Mouse (Mus musculus): ENCODE measurements at regions not wholly inside any gene's neighbourhood (a gene's known extent, or its start where the extent isn't known, plus 50 kb on each side); places are given as distances from the start of the nearest gene placed in this dataset.

DNA sequence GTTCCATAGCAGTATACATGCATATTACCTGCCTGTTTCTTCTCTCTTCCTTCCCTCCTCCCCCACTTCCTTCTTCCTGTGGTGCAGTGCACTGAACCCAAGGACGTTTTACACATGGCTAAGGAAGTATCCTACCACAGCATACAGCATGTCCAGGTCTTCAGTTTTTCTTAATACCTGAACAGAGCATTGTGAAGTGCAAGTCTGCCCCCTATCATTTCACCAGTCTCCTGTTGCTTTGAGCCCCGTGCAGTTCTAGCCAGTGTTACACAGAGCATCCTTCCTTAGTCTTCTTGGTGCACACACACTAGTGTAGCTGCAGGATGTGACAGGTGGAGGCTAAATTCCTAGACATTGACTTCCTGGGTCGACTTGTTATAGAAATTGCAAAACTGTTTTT lies 53.7 kb upstream of the Foxb1 start:
- no peak overlapping the region for H3K4me3 ChIP-seq (ENCODE audit: low read length)
- H3K27me3 ChIP-seq (replicated peaks; ENCODE audit: control insufficient read depth, insufficient read depth, low read length) = no peaks in the 10 kb centered on the region; the same call in 1 of the 2 replicates
- no peak overlapping the region for H3K27ac ChIP-seq (ENCODE audit: low read depth, low read length)
- no peaks in the 10 kb centered on the region for H3K36me3 ChIP-seq (ENCODE audit: control insufficient read depth, insufficient read depth, low read length)
- H3K4me1 ChIP-seq (ENCODE audit: control insufficient read depth, insufficient read depth, low read depth, low read length) = no peaks in the 10 kb centered on the region
- no peak overlapping the region for H3K9ac ChIP-seq (ENCODE audit: low read depth, low read length)
- ATAC-seq = no peak
- no peak overlapping the region for H3K4me2 ChIP-seq (ENCODE audit: low read length)
- WGBS = 67% methylated on average over 3 of the region's 3 CpGs
- no peaks in the 10 kb centered on the region for H3K9me3 ChIP-seq (ENCODE audit: control insufficient read depth, low read length)

DNA sequence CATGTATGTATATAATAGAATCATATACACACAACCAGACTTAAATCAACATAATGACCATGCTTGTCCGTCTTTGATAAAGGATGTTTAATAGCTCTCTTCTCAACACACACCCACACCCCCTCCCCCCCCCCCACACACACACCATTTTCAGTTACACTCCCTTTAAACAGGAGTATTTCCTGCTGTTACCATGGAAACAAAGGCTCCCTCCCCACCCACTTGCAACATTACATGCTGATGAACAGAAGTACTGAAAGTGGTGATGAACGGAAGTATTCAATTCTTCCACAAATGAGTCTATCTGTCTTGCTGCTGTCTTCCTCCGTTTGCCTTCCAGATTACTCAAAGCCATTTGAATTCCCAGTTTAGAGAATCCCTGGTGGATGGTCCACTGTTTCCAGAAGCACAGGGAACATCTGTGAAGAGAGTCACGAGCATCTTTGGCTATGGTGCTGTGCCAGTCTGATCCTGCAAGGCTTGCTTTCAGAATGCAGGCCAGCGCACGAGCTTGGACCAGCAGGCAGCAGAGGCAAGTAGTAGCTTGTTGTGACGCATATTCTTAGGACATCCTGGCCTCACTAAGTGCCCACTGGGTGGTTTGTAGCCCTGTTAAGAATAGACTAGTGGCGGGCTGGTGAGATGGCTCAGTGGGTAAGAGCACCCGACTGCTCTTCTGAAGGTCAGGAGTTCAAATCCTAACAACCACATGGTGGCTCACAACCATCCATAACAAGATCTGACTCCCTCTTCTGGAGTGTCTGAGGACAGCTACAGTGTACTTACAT lies 62.6 kb upstream of the Foxb1 start:
- WGBS = 67% methylated on average over 9 of the region's 9 CpGs

DNA sequence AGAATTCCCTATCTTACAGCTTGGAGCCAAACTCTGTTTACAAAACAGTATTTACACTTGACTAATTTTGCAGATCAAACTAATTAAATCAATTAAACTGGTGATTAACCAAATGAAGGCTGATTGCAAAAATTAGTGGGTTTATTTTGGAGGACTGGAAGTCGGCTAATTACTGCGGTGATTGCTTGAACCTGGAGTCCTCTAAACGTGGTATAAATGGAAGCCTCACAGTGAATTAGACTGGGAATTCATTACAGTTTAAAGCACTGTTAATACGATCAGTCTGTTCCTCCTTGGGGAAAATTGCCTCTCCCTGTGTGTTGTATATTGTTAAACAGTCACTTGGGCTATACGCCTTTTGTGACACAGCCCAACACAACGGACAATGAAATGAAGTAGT lies 67.7 kb upstream of the Foxb1 start:
- Histone ChIP-seq H3K4me2 (ENCODE audit: low read length) (no peak overlapping the region), H3K9ac (ENCODE audit: low read depth, low read length) (no peak overlapping the region), H3K36me3 (ENCODE audit: control insufficient read depth, insufficient read depth, low read length) (no peaks in the 10 kb centered on the region), H3K27ac (ENCODE audit: low read depth, low read length) (no peak overlapping the region), H3K27me3 (replicated peaks; ENCODE audit: control insufficient read depth, insufficient read depth, low read length) (peaks cover 3% of the 10 kb centered on the region; the same call in 1 of the 2 replicates), H3K4me1 (ENCODE audit: control insufficient read depth, insufficient read depth, low read depth, low read length) (no peaks in the 10 kb centered on the region; the same call in 1 of the 2 replicates), H3K9me3 (ENCODE audit: control insufficient read depth, low read length) (no peaks in the 10 kb centered on the region), H3K4me3 (ENCODE audit: low read length) (no peak overlapping the region)
- WGBS = 45% methylated on average over 6 of the region's 6 CpGs
- no peak for ATAC-seq

More for the DNA sequence above, 62.6 kb upstream of the Foxb1 start:
- H3K36me3 ChIP-seq (ENCODE audit: control insufficient read depth, insufficient read depth, low read length) = no peaks in the 10 kb centered on the region
- H3K9me3 ChIP-seq (ENCODE audit: control insufficient read depth, low read length) = no peaks in the 10 kb centered on the region
- H3K4me1 ChIP-seq (ENCODE audit: control insufficient read depth, insufficient read depth, low read depth, low read length) = no peaks in the 10 kb centered on the region
- no peak overlapping the region for H3K4me3 ChIP-seq (ENCODE audit: low read length)
- no peak overlapping the region for H3K9ac ChIP-seq (ENCODE audit: low read depth, low read length)
- no peak overlapping the region for H3K27ac ChIP-seq (ENCODE audit: low read depth, low read length)
- no peak overlapping the region for H3K4me2 ChIP-seq (ENCODE audit: low read length)
- no peak for ATAC-seq
- H3K27me3 ChIP-seq (replicated peaks; ENCODE audit: control insufficient read depth, insufficient read depth, low read length) = no peaks in the 10 kb centered on the region; the same call in 1 of the 2 replicates

DNA sequence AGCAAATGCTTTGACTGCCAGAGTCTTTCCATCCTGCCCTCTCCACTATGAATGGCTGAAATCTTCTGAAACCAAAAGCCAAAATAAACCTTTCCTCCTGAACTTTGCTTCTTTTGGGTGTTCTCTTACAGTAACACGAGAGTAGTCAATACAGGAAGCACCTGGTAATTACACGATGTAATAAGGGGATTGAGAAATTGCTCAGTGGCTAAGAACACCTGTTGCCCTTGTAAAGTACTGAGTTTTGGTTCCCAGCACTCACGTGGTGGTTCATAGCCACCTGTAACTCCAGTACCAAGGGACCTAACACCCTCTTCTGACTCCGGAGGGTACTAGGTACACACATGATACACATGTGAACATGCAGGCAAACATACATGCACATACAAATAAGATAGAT lies 74.7 kb upstream of the Foxb1 start:
- no peaks in the 10 kb centered on the region for H3K9me3 ChIP-seq (ENCODE audit: control insufficient read depth, low read length)
- no peaks in the 10 kb centered on the region for H3K4me1 ChIP-seq (ENCODE audit: control insufficient read depth, insufficient read depth, low read depth, low read length)
- no peak for ATAC-seq
- peaks cover 7% of the 10 kb centered on the region; the same call in 1 of the 2 replicates for H3K27me3 ChIP-seq (replicated peaks; ENCODE audit: control insufficient read depth, insufficient read depth, low read length)
- no peaks in the 10 kb centered on the region for H3K36me3 ChIP-seq (ENCODE audit: control insufficient read depth, insufficient read depth, low read length)
- no peak overlapping the region for H3K4me3 ChIP-seq (ENCODE audit: low read length)
- no peak overlapping the region for H3K4me2 ChIP-seq (ENCODE audit: low read length)
- 80% methylated on average over 4 of the region's 4 CpGs for WGBS
- no peak overlapping the region for H3K9ac ChIP-seq (ENCODE audit: low read depth, low read length)
- no peak overlapping the region for H3K27ac ChIP-seq (ENCODE audit: low read depth, low read length)

DNA sequence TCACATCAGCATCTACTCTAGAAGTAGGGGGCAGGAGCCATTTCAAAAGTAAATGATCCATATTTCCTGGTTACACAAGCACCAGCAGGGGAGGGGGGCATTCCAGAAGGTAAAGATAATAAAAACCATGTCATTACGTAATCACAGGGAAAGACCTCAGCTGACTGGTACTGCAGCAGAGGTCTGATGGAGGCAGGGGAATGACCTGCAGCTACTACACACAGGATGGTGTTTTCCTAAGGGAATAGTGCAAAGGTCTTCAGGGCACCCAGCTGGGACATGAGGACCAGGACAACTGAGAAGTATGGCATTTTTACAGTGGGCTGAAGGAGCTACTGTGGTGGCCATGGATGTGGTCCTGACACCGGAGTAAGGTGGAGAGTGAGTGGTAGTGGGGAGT lies 78.5 kb upstream of the Foxb1 start:
- Histone ChIP-seq H3K4me2 (ENCODE audit: low read length) (no peak overlapping the region), H3K27ac (ENCODE audit: low read depth, low read length) (no peak overlapping the region), H3K4me1 (ENCODE audit: control insufficient read depth, insufficient read depth, low read depth, low read length) (no peaks in the 10 kb centered on the region), H3K4me3 (ENCODE audit: low read length) (no peak overlapping the region), H3K36me3 (ENCODE audit: control insufficient read depth, insufficient read depth, low read length) (no peaks in the 10 kb centered on the region), H3K9ac (ENCODE audit: low read depth, low read length) (no peak overlapping the region), H3K27me3 (replicated peaks; ENCODE audit: control insufficient read depth, insufficient read depth, low read length) (peaks cover 14% of the 10 kb centered on the region), H3K9me3 (ENCODE audit: control insufficient read depth, low read length) (no peaks in the 10 kb centered on the region)
- no peak for ATAC-seq
- 76% methylated on average over 2 of the region's 2 CpGs for WGBS

DNA sequence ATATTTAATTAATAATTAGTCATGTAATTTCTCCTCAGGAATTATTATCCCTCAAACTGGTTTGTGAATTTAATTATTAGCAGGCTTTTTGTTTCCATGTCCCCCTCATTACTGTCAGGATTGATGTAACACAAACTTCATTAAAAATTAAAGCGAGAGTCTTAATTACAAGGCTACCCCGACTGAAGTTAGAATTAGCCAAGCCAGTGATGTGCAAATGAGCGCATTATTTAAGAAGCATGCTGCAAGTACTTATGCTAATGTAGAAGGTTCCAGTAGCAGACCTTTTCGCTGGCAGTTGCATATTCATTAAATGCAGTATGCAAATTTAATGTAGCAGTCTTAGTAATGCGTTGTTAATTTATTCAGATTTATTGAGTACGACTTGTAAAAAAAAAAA lies 84.0 kb upstream of the Foxb1 start:
- 17% methylated on average over 6 of the region's 6 CpGs for WGBS
- 0 out of 2 replicates have a peak, but pooled peaks have one; percentile 20 for ATAC-seq
- H3K4me2 ChIP-seq (ENCODE audit: low read length) = no peak overlapping the region
- H3K9ac ChIP-seq (ENCODE audit: low read depth, low read length) = no peak overlapping the region
- H3K27me3 ChIP-seq (replicated peaks; ENCODE audit: control insufficient read depth, insufficient read depth, low read length) = peaks cover 7% of the 10 kb centered on the region
- no peak overlapping the region for H3K27ac ChIP-seq (ENCODE audit: low read depth, low read length)
- no peaks in the 10 kb centered on the region for H3K36me3 ChIP-seq (ENCODE audit: control insufficient read depth, insufficient read depth, low read length)
- H3K4me1 ChIP-seq (ENCODE audit: control insufficient read depth, insufficient read depth, low read depth, low read length) = peaks cover 3% of the 10 kb centered on the region
- H3K4me3 ChIP-seq (ENCODE audit: low read length) = no peak overlapping the region
- H3K9me3 ChIP-seq (ENCODE audit: control insufficient read depth, low read length) = peaks cover 3% of the 10 kb centered on the region; the same call in 1 of the 2 replicates

DNA sequence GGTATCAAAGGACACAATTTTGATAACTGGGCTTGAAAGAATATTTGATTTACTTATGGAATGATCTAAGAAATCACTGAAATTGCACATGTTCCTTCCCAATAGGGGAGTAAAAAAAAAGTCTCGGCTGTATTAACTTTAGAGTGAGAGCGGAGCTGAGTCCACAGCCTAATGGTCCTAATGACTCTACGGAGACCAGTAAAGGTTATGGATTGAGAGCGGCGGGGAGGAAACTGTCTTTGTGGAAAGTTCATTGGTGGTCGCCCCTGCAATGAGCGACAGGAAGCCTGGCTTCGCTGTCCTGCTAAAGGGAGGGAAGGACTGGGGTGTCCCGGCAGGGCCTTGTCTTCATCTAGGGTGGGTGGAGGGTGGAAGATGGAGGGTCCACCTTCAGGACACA lies 84.5 kb upstream of the Foxb1 start:
- Histone ChIP-seq H3K36me3 (ENCODE audit: control insufficient read depth, insufficient read depth, low read length) (no peaks in the 10 kb centered on the region), H3K27ac (ENCODE audit: low read depth, low read length) (no peak overlapping the region), H3K27me3 (replicated peaks; ENCODE audit: control insufficient read depth, insufficient read depth, low read length) (peaks cover 7% of the 10 kb centered on the region), H3K9me3 (ENCODE audit: control insufficient read depth, low read length) (peaks cover 3% of the 10 kb centered on the region; the same call in 1 of the 2 replicates), H3K4me1 (ENCODE audit: control insufficient read depth, insufficient read depth, low read depth, low read length) (peaks cover 3% of the 10 kb centered on the region), H3K4me3 (ENCODE audit: low read length) (no peak overlapping the region), H3K4me2 (ENCODE audit: low read length) (no peak overlapping the region), H3K9ac (ENCODE audit: low read depth, low read length) (no peak overlapping the region)
- WGBS = 49% methylated on average over 9 of the region's 9 CpGs
- ATAC-seq = no peak

DNA sequence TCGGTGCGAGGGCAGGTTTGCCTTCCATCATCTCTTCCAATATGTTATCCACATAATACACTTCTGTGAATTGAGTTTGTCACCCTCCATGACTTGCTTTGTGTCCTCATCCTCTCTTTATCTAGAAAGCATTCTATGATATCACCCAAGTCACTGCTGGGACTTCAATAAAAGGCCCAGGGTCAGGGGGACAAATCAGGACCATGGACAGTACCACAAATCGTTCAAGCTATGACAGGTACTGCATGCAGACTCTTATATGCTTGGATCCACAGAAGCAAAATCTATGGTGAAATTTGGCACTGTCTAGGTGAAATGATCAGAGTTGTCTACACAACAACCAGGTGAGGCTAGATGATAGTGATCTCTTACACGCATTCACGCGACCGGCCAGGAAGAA lies 95.9 kb upstream of the Foxb1 start:
- no peaks in the 10 kb centered on the region for H3K36me3 ChIP-seq (ENCODE audit: control insufficient read depth, insufficient read depth, low read length)
- ATAC-seq = no peak
- no peaks in the 10 kb centered on the region for H3K9me3 ChIP-seq (ENCODE audit: control insufficient read depth, low read length)
- H3K27ac ChIP-seq (ENCODE audit: low read depth, low read length) = no peak overlapping the region
- no peaks in the 10 kb centered on the region for H3K4me1 ChIP-seq (ENCODE audit: control insufficient read depth, insufficient read depth, low read depth, low read length)
- H3K4me3 ChIP-seq (ENCODE audit: low read length) = no peak overlapping the region
- no peak overlapping the region for H3K9ac ChIP-seq (ENCODE audit: low read depth, low read length)
- no peak overlapping the region for H3K4me2 ChIP-seq (ENCODE audit: low read length)
- 89% methylated on average over 7 of the region's 7 CpGs for WGBS
- H3K27me3 ChIP-seq (replicated peaks; ENCODE audit: control insufficient read depth, insufficient read depth, low read length) = no peaks in the 10 kb centered on the region

DNA sequence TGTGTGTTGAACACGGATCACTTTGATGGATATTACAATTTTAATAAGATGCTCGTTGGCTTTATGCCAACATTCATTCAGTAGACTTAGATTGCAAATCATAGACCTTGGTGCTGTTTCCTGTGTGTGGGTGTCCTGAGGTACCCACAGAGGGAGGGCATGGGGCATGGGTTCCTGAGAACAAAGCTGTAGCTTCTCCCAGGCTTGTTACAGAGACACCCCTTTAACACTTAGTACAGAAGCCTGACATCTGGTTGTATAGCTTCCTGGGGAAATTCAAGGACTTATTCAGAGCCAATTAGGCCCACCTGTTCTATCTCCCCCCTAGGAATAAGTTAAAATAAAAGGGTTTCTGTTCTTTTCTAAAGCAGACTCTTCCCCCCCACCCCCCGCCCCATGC lies 97.9 kb upstream of the Foxb1 start:
- Histone ChIP-seq H3K9ac (ENCODE audit: low read depth, low read length) (no peak overlapping the region), H3K4me1 (ENCODE audit: control insufficient read depth, insufficient read depth, low read depth, low read length) (no peaks in the 10 kb centered on the region), H3K9me3 (ENCODE audit: control insufficient read depth, low read length) (no peaks in the 10 kb centered on the region), H3K27ac (ENCODE audit: low read depth, low read length) (no peak overlapping the region), H3K36me3 (ENCODE audit: control insufficient read depth, insufficient read depth, low read length) (no peaks in the 10 kb centered on the region), H3K4me2 (ENCODE audit: low read length) (no peak overlapping the region), H3K27me3 (replicated peaks; ENCODE audit: control insufficient read depth, insufficient read depth, low read length) (no peaks in the 10 kb centered on the region), H3K4me3 (ENCODE audit: low read length) (no peak overlapping the region)
- ATAC-seq = no peak
- WGBS = 51% methylated on average over 3 of the region's 3 CpGs
